Mouse (Mus musculus) B cell, adult (primary cell): ENCODE results near the gene Dleu7. TPM values are rescaled to one million over a fixed set of nuclear protein-coding genes. Genes with fewer than 3 reads are reported as not detected.

Experiments
- total RNA-seq: library from RNA; stranded (reverse); gene quantifications from 4 replicates; pipeline ENCODE4 v1.2.4, GENCODE M21; 2023; ENCODE audit not compliant: inconsistent age

Gene Dleu7
- total RNA-seq: not detected in 4 replicates

DNA sequence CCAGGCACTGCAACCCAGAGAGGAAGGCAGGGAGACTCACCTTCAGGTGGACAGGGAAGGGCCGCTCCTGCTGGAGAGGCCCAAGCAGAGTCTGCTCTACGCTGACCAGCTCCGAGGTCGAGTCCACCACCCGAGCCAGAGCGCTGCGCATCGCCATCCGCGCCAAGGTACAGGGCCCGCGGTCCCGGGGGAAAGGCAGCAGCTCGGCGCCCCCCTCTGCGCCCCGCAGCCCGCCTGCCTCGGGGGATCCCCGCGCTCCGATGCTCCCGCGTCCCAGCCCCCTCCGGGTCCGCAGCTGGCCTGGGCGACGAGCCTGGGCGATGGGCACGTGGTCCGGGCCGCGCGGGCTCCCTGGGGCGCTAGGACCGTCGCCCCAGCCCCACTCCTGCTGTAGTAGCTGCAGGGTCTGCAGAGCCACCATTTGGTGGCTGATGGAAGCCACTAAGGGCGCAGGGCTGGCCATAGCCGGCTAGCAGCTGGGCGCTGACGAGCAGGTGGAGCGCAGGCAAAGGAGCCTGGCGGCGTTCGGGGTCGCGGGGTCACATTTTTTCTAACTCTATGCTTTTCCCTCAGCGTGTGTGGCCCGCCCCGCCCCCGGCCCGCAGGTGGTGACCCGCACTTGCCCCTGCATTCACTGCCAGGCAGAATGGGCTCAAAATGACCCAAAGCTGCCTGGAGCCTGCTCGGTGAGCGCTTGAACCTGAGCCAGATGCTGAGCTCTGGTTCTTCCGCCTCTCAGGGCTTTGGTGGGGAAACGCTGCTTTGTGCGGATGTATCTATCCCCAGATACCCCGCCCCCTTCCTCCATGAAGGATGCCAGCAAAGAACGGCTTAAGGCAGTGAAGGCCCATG, at the start of gene Dleu7, which contains the start of gene Rnaseh2b:
TSS of gene Dleu7 (minus strand) at position 560 of the 852 bp plus-strand sequence.
TSS of gene Rnaseh2b (plus strand) at position 102 of the 852 bp plus-strand sequence.

Other genes starting within 250 kb of the Dleu7 start
- gene Rnaseh2b, start 458 bp downstream of the Dleu7 start, total RNA-seq: 15.7 to 19.5 TPM (median 18.3 TPM) in 4 replicates
- not detected in 4 replicates for gene Gucy1b2, start 163.2 kb upstream of the Dleu7 start, total RNA-seq